Mouse (Mus musculus): ENCODE data around the gene Prss16.

The Prss16 gene

GRCm38 (mm10) chr13:22036149-22036956 lies 26.8 kb upstream of the Prss16 start:
- peak; percentile 61 for DNase-seq (ENCODE audit: low read depth, low spot score)

- DNase-seq (ENCODE audit: low read depth, low spot score), result peak; percentile 97
Observed at GRCm38 (mm10) chr13:22035267-22036148, 26.0 kb upstream of the Prss16 start, which contains the start of the genes Hist1h2ah and Hist1h2bk. Gene Hist1h2ah (minus strand): TSS chr13:22035568. Gene Hist1h2bk (plus strand): TSS chr13:22035870.

DNA sequence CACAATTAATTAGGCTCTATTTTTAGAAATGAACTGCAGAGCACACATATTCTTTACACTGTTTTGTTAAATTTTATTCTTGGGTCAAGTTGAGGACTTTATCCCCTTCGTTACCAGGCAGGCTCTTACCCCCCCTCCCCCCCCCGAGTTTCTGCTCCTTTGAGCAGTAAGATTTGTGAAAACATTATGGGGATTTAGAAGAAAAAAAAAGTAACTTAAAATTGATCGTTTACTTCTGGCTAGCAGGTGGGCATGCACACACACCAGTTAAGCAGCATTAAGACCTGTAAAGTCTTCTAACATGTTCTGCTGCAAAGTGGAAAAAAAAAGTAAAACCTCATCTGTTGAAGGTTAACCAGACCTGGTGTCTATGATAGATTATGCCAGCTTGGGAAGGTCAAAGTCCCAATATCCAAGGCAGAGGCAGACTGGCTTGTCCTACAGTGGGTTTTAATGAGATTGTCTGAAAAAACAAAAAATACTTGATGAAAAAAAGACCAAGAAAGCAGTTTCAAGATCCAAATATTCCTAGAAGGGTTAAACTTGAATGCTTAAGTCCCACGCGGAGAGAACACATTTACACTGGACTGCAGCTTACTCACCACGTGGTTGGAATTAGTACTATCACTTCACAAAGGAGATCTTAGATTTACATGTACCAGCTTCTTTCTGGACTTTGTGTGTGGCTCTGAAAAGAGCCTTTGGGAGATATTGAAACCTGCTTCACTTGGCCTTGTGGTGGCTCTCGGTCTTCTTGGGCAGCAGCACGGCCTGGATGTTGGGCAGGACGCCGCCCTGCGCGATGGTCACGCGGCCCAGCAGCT lies 25.1 kb upstream of the Prss16 start:
- peak; percentile 55 for DNase-seq (ENCODE audit: low read depth, low spot score)

DNA sequence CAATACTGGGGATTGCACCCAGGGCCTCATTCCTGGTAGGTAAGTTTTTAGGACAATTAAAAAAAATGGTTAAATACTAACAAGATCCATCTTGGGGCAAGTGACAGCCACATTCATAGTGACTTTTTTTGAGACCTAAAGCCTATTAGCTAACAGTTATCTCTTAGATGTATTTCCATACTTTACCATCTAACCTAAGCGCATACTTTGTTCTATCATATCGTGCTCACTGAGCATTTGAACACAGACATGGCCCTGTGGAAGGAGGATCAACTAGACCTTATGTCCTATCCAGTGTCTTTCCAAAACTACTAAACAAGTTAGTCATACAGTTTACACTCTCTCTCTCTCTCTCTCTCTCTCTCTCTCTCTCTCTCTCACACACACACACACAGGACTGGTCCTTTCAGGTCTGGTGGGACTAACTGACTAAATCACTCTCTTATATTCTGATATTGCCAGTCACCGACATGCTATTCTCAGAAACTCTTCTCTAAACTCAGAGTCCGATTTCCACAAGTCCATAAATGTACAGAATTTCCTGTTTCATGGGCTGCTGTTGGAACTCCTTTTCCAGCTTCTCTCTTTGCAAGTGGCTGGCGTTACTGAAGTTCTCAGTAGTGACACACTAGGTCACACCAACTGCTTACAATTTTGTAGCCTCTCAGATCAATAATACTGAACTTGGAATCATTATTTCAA lies 24.4 kb upstream of the Prss16 start:
- DNase-seq (ENCODE audit: low read depth, low spot score), result peak; percentile 36

DNA sequence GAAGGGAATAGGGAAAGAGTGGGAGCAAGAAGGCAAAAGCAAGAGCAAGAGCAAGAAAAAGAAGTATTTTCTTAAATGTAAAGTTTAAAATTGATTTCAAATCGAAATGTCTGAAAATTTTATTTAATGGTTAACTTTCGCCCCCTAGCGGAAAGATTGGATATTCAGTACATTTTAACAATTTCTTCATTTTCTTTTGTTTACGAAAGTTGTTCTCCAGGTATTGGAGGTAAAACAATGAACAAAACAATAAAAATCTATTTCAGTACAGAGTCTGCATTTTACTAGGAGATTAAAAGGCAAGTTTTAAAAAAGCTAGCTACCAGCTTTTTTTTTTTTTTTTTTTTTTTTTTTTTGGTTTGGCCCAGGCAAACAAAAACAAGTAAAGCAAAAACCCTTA lies 21.0 kb upstream of the Prss16 start:
- DNase-seq (ENCODE audit: low read depth, low spot score), result no peak

DNA sequence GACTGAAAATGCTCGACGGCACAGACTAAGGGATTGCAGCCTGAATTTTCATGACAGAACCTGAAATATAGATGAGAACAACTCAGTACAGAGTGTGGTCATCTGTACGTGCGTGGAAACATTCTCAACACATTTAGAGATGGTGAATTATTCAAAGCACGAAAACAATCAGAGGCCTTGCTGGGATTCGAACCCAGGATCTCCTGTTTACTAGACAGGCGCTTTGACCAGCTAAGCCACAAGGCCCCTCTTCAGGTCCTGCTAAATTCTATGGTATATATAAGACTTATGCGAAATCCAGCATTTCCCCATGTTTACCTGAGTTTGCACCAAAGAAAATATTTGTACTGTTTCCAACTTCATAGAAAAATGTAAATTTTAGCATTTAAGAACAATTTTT lies 20.4 kb upstream of the Prss16 start:
- no peak for DNase-seq (ENCODE audit: low read depth, low spot score)

- peak; percentile 88 for DNase-seq (ENCODE audit: low read depth, low spot score)
Observed at GRCm38 (mm10) chr13:22028673-22029460, 19.3 kb upstream of the Prss16 start.

GRCm38 (mm10) chr13:22026058-22027031 lies 16.8 kb upstream of the Prss16 start:
- peak; percentile 74 for DNase-seq (ENCODE audit: low read depth, low spot score)

GRCm38 (mm10) chr13:22022241-22022640 lies 12.7 kb upstream of the Prss16 start:
- DNase-seq (ENCODE audit: low read depth, low spot score), result peak; percentile 83

- no peak for DNase-seq (ENCODE audit: low read depth, low spot score)
Observed at GRCm38 (mm10) chr13:22021581-22021980, 12.0 kb upstream of the Prss16 start.

GRCm38 (mm10) chr13:22020901-22021339 lies 11.4 kb upstream of the Prss16 start:
- no peak for DNase-seq (ENCODE audit: low read depth, low spot score)

GRCm38 (mm10) chr13:22019934-22020835 lies 10.6 kb upstream of the Prss16 start:
- no peak for DNase-seq (ENCODE audit: low read depth, low spot score)

DNA sequence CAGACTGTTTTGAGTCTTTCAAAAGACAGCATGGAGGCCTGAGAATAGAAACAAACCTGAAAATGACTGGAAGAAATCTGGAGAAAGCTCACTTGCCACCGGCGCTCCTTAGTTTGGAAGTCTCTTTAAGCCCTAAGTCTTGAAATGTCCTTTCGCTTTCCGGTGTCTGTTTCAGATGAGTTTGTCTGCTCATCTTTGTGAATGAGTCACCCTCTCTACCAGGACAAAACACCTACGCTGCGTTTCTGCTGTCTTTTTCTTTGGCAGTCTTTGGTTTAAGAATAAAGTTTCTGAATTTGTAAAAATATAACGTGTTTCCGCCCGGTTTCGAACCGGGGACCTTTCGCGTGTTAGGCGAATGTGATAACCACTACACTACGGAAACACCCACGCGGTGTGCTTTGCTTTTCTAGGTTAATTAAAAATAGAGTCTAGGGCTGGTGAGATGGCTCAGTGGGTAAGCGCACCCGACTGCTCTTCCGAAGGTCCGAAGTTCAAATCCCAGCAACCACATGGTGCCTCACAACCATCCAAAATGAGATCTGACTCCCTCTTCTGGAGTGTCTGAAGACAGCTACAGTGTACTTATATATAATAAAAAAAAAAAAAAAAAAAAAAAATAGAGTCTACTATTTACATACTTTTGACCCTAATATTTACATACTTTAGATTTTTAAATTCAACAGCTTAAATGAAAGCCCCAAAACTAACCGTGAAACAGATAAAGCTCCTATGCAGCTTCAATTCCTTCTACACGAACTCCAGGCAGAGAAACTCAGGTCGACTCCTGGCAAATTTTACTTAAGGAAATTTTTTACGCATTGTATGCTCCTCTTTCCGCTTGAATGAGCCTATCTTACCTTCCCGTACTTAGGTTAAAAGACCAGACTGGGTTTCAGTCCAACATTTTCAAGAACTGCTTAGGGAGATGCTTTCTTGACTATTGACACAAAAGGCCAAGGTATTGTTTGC lies 6.2 kb upstream of the Prss16 start:
- peak; percentile 69 for DNase-seq (ENCODE audit: low read depth, low spot score)

DNA sequence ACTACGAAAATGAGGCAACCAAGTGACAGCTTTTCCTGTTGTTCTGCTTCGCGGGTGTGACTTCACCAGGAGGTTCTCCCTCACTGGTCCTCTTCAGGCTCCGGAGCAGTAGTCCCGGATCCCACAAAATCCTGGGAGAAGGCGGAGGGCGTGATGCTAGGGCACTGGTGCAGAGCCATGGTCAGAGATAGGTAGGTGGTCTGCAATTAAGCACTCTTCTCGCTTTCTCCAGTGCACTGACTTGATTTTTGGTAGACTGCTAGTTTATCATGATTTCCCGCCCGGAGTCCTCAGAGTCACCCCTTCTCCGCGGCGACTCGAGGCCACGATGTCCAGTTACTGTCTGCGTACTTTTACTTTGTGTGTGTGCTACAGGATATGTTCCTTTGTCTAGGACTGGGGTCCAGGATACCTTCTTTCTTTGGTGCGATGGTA lies 4.9 kb upstream of the Prss16 start:
- DNase-seq (ENCODE audit: low read depth, low spot score), result no peak

DNA sequence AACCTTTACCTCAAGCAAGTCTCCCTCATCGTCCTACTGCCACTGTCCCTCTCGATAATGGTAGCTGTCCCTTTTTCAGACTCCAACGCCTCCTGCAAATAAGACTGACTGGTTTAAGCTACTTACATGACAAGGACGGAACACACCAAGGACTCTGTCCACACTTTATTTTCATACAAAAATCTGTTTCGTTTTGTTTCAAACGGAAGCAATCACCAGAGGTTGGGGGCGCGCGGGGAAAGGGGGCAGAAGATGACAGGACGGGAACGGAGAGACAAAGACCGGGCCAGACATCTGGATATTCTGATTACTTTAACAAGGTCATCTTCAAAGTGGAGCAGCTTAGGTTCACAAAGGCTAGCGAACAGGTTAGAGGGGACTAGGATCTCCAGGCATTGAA lies 4.2 kb upstream of the Prss16 start:
- DNase-seq (ENCODE audit: low read depth, low spot score), result no peak

DNA sequence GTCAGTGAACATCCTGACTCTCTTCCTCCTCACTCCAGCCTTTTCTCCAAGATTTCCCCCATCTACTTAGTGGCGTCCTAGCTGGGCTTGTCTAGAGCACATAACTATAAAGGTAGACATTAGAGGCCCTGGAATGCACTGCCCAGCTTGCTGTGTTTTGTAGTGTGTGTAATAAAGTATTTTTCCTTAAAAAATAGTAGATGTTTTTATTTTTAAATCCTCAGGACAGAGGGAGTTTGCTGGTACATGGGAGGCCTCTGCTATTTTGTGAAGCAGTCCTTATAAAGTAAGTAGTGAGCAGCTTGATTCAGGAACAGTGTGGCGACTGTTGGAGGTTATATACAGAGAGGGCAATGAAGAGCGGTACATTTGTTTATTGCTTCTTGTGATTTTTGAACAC lies 835 bp downstream of the Prss16 start:
- DNase-seq (ENCODE audit: low read depth, low spot score), result no peak

- DNase-seq (ENCODE audit: low read depth, low spot score), result no peak
Observed at GRCm38 (mm10) chr13:22007872-22008271, 1.7 kb downstream of the Prss16 start.

Measured in c-Kit-negative CD71-positive TER-119-positive erythroid progenitor cells, embryonic 14.5 days (primary cell).